Mouse (Mus musculus) ES-Bruce4 (cell line): ENCODE data around the gene Clec1b. TPM values are rescaled to one million over a fixed set of nuclear protein-coding genes. Genes with fewer than 3 reads are reported as not detected.

Experiments
- H3K27ac ChIP-seq: 2 replicates; pipeline ENCODE4 v1.5.1; 2012; ENCODE audit warnings: low read length, inconsistent platforms; ENCODE audit not compliant: insufficient read depth
- H3K27me3 ChIP-seq: 2 replicates; pipeline ENCODE4 v1.6.1; 2012; ENCODE audit warnings: mild to moderate bottlenecking, low read length, inconsistent platforms; ENCODE audit not compliant: control insufficient read depth, poor library complexity, insufficient read depth, severe bottlenecking
- H3K36me3 ChIP-seq: 2 replicates; pipeline ENCODE4 v1.6.1; 2012; ENCODE audit warnings: inconsistent platforms, mild to moderate bottlenecking, low read length, moderate library complexity; ENCODE audit not compliant: control insufficient read depth, poor library complexity, insufficient read depth, severe bottlenecking
- H3K4me1 ChIP-seq: one replicate; pipeline ENCODE4 v1.8.1; 2011; ENCODE audit warnings: low read length; ENCODE audit not compliant: control insufficient read depth, insufficient read depth
- H3K4me3 ChIP-seq: 2 replicates; pipeline ENCODE4 v1.5.1; 2011; ENCODE audit warnings: low read depth, mild to moderate bottlenecking, low read length
- H3K9ac ChIP-seq: 2 replicates; pipeline ENCODE4 v1.6.1; 2012; ENCODE audit warnings: low read depth, mild to moderate bottlenecking, inconsistent platforms; ENCODE audit not compliant: poor library complexity, severe bottlenecking
- H3K9me3 ChIP-seq: replicated peaks from 2 replicates; pipeline ENCODE4 v1.6.1; 2012; ENCODE audit warnings: mild to moderate bottlenecking, low read length, inconsistent platforms; ENCODE audit not compliant: control insufficient read depth, poor library complexity, insufficient read depth, severe bottlenecking
- CTCF ChIP-seq: IDR thresholded peaks from one replicate; pipeline ENCODE4 v1.8.1; 2011; ENCODE audit warnings: low read depth, low read length
- EP300 ChIP-seq: IDR thresholded peaks from 2 replicates; pipeline ENCODE4 v1.6.1; 2011; ENCODE audit warnings: low read depth, low read length; ENCODE audit not compliant: insufficient read depth
- POLR2A ChIP-seq: IDR thresholded peaks from one replicate; pipeline ENCODE4 v1.8.1; 2011; ENCODE audit warnings: low read length; ENCODE audit not compliant: insufficient read depth
- polyA plus RNA-seq: library from polyadenylated mRNA; stranded (reverse); fragments of >200 nt; gene quantifications from 2 replicates; pipeline ENCODE4 v1.2.4, GENCODE M21; 2011; ENCODE audit warnings: low read depth; ENCODE audit not compliant: missing spikeins, insufficient read depth, insufficient read length

Gene Clec1b
- polyA plus RNA-seq = not detected in 2 replicates

- Histone ChIP-seq H3K4me3 (no peak within 1 kb of the TSS), H3K9ac (no peak within 1 kb of the TSS), H3K36me3 (no peaks in the 10 kb centered on the region), H3K27me3 (no peaks in the 10 kb centered on the region), H3K9me3 (no peaks in the 10 kb centered on the region), H3K27ac (no peak within 1 kb of the TSS), H3K4me1 (no peaks in the 10 kb centered on the region)
- TF ChIP-seq CTCF = no peak
- no peak for TF ChIP-seq EP300
- no peak for TF ChIP-seq POLR2A
Observed at GRCm38 (mm10) chr6:129396997-129397396, at the start of gene Clec1b. Clec1b (plus strand) TSS chr6:129397297.

GRCm38 (mm10) chr6:129349524-129350352, 47.4 kb upstream of the Clec1b start:
- H3K4me1 ChIP-seq = peaks cover 2% of the 10 kb centered on the region
- no peaks in the 10 kb centered on the region for H3K27me3 ChIP-seq
- H3K27ac ChIP-seq = peak overlapping the region; percentile 79
- peak; percentile 86 for TF ChIP-seq EP300
- no peak for TF ChIP-seq CTCF
- H3K4me3 ChIP-seq = no peak overlapping the region
- no peaks in the 10 kb centered on the region for H3K36me3 ChIP-seq
- peaks cover 16% of the 10 kb centered on the region for H3K9me3 ChIP-seq
- no peak overlapping the region for H3K9ac ChIP-seq

- Histone ChIP-seq H3K4me1 (peaks cover 2% of the 10 kb centered on the region), H3K27me3 (no peaks in the 10 kb centered on the region), H3K4me3 (no peak overlapping the region), H3K9ac (no peak overlapping the region), H3K27ac (no peak overlapping the region), H3K36me3 (no peaks in the 10 kb centered on the region), H3K9me3 (peaks cover 16% of the 10 kb centered on the region)
- no peak for TF ChIP-seq CTCF
- no peak for TF ChIP-seq POLR2A
- TF ChIP-seq EP300 = no peak
Observed at GRCm38 (mm10) chr6:129351091-129351490, 46.0 kb upstream of the Clec1b start.

- Histone ChIP-seq H3K27me3 (no peaks in the 10 kb centered on the region), H3K27ac (no peak overlapping the region), H3K9ac (no peak overlapping the region), H3K9me3 (no peaks in the 10 kb centered on the region), H3K4me1 (no peaks in the 10 kb centered on the region), H3K4me3 (no peak overlapping the region), H3K36me3 (no peaks in the 10 kb centered on the region)
- TF ChIP-seq CTCF = no peak
- TF ChIP-seq POLR2A = no peak
- TF ChIP-seq EP300 = no peak
Observed at GRCm38 (mm10) chr6:129355774-129356173, 41.3 kb upstream of the Clec1b start.

GRCm38 (mm10) chr6:129356430-129356829, 40.7 kb upstream of the Clec1b start:
- Histone ChIP-seq H3K36me3 (no peaks in the 10 kb centered on the region), H3K27ac (no peak overlapping the region), H3K4me3 (no peak overlapping the region), H3K9me3 (no peaks in the 10 kb centered on the region), H3K4me1 (no peaks in the 10 kb centered on the region), H3K27me3 (no peaks in the 10 kb centered on the region), H3K9ac (no peak overlapping the region)
- TF ChIP-seq EP300 (no peak), CTCF (no peak)

- no peaks in the 10 kb centered on the region for H3K4me1 ChIP-seq
- H3K27me3 ChIP-seq = no peaks in the 10 kb centered on the region
- H3K9me3 ChIP-seq = no peaks in the 10 kb centered on the region
- no peak overlapping the region for H3K9ac ChIP-seq
- no peak overlapping the region for H3K4me3 ChIP-seq
- H3K27ac ChIP-seq = no peak overlapping the region
- TF ChIP-seq CTCF (no peak), EP300 (no peak), POLR2A (no peak)
- H3K36me3 ChIP-seq = no peaks in the 10 kb centered on the region
Observed at GRCm38 (mm10) chr6:129359515-129359914, 37.6 kb upstream of the Clec1b start.
